Mouse (Mus musculus) erythroblast, adult 5-6 weeks (primary cell): ENCODE data around the gene Ccdc174. TPM values are rescaled to one million over a fixed set of nuclear protein-coding genes. Genes with fewer than 3 reads are reported as not detected.
"Not testable (repeated sequence)": the region's sequence is repeated elsewhere in the genome, so short reads cannot be mapped to it uniquely, and the experiment has no call there.

Source experiments
- ATAC-seq: replicated peaks from 2 replicates; pipeline ENCODE4 v1.8.0; 2016; ENCODE audit warnings: moderate number of reproducible peaks, mild to moderate bottlenecking, moderate TSS enrichment, inconsistent platforms; ENCODE audit not compliant: poor library complexity, low FRiP score, severe bottlenecking
- total RNA-seq, 2 experiments: library from RNA; stranded (forward) in 1 of 2; stranded (reverse) in 1 of 2; fragments of 150-400 nt in 1 of 2; fragments of 200-764, 138-1000 nt in 1 of 2; gene quantifications; 2 replicates each; pipeline versions ENCODE4 v1.2.3 to v1.2.4; 2015 to 2017; ENCODE audit warnings: low replicate concordance in 2 of 2

The Ccdc174 gene
- 16.7 and 21.7 TPM in 2 replicates for total RNA-seq (2015; ENCODE audit: low replicate concordance)
- 23.2 and 48.7 TPM in 2 replicates for total RNA-seq (2017; ENCODE audit: low replicate concordance)

DNA sequence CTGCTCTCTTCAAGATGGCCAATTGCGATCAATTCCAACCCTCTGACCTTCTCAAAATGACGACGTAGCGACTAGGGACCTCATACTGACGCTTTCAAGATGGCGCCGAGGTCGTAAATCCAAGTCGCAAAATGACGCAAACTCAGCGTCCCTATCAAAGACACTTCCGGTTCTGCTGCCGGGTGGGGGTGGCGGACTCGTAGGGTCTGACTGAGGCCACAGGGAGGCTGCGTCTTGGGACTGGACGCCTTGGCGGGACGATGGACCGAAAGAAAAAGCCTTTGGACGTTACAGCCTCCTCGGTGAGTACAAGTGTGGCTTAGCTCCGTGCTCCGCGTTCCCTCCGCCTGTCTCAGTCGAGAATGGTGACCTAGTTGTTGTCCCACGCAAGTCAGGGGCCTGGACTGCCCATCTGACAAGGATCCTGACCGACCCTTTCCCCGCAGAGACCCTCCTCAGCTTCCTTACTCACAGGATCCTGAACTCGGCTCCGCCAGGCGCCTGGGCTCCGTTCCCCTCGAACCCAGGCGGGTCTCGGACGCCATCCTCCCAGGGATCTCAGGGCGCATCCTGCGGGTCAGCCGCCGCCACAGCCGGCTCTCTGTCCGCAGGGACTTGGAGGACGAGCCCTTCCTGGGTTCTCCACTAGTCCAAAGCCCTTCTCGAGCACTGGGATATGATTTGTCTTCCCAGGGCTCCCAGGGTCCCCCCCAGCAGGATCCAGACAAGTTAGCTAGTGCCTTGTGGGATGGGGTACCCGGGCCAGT is at the start of gene Ccdc174:
Ccdc174 (plus strand) TSS at position 169 of the 767 bp plus-strand sequence.
- peak; percentile 98 for ATAC-seq

DNA sequence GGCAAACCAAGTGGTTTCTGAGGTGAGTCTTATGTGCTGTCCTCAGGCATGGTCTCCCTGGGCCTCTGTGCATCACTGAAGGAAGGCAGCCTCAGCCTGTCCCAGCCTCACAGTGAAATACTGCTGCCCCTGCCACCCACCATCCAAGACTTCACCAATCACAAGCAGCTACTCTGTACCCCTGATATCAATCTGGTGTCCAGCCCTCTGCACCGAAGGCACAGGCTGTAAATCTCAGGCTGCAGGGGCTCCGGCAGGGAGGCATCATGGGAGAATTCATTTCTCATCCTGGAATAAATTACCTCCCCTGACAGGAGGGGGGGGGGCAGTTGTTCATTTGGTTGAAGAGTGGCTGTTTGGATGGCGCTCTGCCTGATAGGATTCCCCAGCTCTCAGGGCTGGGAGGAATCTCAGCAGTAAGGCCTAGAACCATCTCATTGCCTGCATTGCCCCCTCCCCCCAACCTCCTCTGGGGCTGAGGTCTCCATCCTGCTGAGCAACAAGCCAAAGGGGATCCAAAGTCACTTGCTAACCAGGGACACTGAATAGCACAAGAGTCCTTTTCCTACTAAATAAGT is 44.9 kb upstream of the Ccdc174 start:
- ATAC-seq: no peak

DNA sequence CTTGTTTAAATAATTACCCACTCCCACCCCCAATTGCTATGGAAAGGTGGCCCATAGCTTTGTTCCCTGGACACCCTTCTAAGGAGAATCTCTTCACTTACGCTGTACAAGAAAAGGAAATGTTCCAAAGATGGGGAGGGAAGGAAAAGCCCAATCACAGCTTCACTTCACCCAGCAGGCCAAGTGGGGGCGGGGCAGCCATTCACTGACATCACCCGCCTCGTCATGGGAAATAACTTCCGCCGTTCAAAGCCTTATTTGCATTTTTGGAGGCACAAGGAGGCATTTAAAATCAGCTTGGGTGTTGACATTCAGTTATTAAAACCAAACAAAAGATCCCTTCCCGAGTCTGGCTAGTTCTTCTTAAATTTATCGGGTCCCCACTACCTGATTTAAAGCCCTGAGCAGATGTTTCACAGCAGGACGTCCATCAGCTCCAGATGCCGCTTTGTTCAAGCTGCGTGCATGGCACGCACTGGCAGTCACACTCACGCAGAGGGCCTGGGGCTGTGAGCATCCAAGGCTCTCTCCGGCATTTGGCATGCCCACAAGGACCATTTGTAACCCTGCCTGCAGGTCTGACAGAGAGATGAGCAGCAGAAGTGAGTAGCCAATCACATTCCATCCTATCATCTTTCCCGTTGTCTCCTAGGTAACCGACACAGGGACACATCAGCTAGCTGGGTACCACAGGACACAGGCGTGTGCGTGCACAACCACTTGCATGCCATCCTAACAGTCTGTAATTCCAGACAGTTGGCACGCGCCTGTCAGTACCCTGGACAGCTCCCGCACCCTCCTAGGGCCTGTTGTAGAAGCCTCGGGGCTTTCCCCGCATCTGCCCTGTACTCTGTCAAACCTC is 38.6 kb upstream of the Ccdc174 start:
- ATAC-seq: no peak

DNA sequence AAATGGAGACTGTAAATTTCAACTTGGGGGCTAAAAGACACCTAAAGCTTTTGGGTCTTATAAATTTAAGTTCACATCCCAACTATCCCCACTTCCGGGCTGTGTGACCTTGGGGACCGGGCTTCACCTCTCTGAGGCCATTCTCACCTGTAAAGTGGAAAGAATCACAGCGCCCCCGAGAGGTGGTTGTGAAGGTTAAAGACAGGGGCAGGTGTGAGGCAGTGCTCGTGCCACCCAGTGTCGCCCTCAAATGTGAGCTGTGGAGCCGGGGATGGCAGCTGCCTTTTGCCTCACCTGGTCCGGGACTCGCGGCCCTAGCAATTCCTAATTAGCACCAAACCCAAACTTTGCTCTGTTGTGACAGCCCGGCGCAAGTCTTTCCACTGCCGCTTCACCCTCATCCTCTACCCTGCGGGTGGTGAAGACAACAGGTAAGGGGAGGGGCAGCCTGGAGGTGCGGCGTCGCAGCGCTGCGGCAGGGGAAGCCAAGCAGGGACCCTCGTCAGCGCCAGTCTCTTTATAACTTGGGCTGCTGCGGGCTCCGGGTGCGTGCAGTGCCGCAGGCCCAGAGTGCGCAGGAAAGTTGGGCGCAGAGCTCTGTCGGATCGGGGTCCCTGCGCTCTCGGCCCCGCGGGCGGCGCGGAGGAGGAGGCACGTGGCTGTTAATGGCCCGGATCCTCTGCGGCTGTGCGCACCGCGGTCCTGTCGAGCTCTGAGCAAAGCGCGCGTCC is 34.8 kb upstream of the Ccdc174 start:
- ATAC-seq: no peak

DNA sequence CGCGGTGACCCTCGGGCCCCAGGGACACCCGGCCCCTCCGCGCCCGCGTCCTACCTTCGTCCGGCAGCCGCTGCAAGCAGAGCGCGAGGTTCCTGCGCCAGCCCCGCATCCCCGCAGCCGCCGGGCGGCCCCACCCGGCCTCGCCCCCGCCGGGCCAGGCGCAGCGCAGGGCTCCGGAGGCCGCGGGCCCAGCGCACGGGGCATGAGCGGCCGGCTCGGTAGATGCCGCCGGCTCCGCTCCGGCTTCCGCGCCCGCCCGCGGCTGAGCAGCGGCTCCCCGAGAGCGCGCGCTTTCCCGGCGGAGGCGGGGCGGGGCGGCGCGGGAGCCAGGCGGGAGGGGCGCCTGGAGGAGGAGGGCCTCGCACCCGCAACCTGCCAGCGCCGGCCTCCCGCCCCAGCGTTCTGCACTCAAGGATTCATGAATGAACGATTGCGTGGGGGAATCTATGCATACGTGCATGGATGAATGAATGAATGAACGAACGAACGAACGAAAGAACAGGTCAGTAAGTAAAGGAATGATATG is 34.2 kb upstream of the Ccdc174 start:
- ATAC-seq: no peak

DNA sequence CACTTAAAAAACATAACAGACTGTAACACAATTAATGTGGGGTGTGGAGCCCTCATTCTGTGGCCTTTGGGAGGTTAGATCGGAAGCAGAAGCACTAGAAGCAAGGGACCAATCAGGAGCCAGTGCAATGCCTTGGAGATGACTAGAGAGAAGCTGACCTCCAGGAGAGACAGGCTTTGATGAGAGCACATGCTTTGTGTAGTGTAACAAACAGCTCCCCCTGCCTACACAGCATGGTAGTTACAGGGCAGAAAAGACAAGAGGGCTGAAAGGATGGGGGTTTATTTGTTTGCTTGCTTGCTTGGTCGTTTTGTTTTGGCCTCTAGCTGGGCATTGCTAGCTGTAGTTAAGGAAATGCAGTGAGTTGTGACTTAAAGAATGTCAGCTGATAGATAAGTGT is 25.3 kb upstream of the Ccdc174 start:
- no peak for ATAC-seq

DNA sequence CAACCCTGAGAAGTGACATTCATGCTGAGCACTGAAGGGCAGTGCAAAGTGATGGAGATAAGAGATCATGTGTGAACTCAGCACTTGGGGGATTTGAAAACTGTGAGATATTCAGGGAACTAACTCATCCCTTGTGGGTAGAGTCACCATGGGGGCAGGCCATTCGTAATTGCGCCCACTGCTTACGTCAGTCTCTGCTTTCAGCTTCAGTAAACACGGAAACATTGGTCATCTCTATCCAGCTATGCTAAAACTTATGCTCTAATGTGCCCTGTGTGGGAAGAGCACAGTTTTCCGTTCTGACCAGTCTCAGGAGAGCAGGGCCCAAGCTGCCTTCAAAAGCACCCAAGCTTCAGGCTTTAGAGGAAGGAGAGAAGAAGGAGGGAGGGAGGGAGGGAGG is 19.5 kb upstream of the Ccdc174 start:
- ATAC-seq: no peak

DNA sequence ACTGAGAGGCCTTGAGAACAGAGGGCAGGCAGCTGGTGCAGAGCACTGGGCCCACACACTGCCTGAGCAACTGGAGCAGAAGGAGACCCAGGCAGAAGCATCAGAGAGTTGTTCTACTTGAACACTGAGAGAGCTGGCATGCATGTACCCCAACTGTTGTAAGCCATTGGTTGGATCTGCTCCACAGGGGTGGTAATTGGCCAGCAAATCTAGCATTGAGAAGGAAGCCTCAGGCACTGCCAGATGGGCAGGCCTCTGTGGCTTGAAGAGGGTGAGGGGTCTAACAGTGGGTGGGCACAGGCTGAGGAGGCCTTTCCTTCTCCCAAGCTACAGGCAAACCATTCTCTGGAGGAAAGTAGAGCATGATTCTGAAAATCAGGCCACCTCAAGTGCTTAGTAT is 15.0 kb upstream of the Ccdc174 start:
- no peak for ATAC-seq

DNA sequence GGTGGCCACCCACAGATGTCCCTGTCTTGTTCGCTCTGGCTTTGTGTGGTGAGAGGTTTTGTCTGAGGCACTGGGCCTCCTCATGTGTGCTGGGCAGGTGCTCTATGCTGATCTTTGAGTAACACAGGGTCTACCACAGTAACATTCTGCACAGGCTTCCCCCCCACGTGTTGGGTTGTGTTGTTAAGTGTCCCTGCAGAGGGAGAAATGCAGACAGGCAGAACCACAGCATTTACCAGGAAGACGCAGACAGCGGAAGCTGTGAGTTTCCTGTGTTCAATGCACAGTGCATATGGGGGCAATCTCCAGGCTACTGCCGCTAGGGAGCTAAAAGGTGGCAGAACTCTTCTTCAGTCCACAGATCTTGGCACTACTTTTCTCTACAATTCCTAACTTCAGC is 13.3 kb upstream of the Ccdc174 start:
- ATAC-seq: no peak

DNA sequence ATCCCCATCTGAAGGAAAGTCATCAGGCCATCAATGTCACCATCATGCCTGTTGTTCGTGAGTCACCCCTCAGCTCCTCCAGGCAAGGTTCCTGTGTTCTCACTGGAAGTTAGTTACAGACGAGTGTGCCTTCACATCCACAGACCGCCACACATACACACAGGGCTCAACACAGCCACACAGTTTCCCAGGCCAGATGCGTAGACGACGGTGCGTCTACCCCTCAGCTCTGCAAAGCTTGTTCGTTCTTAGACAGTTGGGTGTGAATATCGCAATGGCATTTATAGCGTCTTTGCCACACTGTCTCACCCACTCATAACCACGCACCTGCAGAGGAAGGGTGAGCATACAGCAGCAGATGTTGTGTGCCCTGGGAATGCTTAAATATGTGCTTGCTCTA is 12.3 kb upstream of the Ccdc174 start:
- no peak for ATAC-seq

DNA sequence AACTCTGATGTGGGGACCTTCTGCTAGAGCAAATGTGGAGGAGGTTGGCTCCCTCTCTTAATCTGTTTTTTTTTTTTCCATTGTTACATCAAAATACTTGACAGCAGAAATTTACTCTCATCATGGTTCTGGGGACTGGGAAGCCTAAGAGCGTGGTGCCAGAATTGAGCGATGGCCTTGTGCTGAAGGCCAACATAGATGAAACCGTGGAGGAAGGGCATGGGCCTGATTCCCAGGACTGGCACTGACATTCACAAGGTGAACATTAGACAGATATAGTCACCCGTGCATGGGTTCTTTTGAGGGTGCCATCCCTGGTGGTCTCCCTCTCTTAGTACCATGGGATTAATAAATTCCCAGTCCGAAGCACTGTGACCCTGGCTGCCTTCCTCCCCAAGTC is 9.8 kb upstream of the Ccdc174 start:
- ATAC-seq: no peak

DNA sequence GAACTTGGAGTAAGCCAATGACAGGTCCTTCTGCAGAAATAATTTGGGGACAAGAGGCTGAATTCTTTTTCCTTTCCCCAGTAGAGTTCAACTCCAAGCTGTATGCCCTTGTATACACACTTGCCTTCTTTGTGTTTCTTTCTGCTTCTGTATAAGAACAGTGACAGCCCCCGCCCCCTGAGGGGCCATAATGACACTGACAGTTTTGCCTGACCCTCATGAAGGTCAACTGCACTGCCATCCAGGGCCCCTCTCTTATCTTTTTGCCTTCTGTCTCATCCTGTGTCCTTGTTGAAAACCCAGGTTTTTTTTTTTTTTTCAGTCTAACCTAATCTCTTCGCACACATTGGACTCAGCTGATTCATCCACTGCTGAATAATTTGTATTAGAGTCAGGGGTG is 5.1 kb upstream of the Ccdc174 start:
- ATAC-seq: no peak

DNA sequence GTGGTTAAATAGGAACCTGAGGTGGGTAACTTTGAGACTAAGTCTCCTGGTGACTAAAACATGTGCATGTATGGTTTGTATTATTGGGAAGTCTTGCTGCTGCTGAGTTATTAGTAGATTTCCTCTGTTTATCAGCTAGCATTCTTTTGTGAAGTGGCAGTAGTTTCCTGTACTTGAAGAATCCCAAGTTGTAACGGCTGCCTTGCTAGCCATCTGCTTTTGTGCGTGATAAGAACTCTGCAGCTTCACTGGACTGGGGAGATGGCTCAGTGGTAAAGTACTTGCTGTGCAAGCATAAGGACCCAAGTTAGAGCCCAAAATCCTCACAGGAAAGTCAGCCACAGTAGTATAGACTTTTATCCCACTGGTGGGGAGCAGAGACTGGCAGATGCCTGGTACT is 6.0 kb downstream of the Ccdc174 start:
- no peak for ATAC-seq

DNA sequence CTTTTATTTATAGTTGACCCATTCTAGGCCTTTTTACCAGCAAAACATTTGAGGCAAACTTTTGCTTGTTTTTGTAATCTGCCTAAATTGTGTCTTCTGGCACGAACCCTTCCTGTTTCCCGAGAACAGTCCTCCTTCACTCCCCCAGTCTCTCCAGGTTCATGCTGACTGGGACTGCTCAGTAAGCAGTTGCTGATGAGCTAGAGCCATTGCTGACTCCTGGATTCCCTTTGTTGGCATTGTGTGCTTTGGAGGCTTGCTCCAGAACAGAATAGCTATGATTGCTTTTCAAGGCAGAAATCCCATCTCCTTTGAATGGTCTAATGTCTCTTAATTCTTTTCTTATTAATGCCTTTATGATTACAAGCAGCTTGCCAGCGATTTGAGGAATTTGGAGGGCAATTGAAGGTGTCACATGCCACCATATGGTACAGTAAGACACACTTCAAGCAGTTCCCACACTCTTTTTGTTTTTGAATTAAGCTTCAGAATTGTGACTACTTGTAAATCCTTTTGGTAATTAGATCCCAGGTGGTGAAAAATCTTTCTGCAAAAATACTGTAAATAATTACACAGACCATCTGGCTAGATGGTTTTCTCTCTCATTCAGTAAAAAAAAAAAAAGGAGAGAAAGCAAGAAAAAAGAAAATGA is 11.5 kb downstream of the Ccdc174 start:
- no peak for ATAC-seq

DNA sequence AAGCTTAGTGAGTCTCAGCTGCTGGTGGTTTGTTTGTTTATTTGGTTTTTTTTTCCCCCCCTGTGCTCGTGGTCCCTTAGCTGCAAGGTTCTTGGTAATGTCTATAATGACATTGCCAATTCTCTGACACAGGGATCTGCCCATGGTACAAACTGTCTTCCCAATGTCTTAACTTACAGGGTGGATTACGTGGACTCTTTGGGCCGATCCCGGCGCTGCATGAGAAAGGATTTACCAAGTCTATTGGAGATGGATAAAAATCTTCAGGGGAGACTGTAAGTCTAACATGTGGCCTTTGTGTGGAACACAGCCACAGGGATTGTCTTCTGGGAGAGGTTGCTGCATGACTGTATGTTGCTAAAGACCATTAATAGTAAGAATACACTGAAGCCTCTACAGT is 12.8 kb downstream of the Ccdc174 start:
- ATAC-seq: no peak

DNA sequence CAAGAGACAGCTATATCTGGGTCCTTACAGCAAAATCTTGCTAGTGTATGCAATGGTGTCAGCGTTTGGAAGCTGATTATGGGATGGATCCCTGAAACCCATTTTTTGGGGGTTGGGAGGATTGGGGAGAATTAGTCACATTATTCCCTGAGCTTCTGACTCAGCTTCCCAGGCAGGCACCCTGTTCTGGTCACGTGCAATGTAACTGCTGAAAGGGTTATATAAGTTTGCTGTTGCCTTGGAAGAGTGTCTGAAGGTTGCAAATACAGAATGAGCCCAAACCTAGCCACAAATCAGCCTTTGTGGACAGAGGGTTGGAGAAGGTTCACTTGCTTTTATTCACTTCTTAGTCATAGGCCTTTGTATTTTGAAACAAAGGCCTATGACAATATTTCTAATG is 13.9 kb downstream of the Ccdc174 start:
- no peak for ATAC-seq

DNA sequence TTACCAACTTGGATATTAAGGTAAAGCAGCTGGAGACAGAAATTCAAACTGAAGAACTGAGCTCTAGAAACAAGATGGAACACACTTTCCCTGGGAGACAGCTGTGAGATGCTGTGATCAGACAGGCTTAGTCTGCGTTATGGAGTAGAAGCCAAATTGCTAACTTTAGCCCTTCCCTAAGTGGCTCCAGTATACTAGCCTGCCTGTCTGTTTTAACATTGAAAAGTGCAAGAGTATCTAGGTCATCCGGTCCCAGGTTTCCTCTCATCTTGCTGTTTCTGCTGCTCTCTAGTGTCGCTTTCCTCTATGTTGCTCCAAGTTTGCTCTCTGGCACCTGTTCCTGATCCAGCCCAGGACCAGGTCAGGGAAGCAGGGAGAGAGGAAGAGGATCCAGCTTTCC is 18.9 kb downstream of the Ccdc174 start:
- no peak for ATAC-seq

DNA sequence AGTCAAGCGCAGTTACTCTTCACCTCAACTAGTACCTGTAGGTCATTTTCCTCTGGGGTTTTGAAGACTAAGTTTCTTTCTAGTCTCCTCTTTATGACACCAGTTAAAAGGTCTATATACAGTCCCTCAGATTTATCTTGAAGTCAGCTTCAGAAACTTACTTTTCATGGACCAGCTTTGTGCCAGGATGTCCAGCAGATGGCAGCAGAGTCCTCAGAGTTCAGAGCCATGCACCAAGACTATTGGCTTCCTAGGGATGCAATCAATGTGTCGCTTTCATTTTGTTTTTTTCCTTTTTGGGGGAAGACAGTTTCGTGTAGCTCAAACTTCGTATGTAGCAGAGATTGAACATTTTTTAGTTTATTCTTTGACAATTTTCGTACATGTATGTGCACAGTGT is 23.7 kb downstream of the Ccdc174 start:
- peak; percentile 73 for ATAC-seq

DNA sequence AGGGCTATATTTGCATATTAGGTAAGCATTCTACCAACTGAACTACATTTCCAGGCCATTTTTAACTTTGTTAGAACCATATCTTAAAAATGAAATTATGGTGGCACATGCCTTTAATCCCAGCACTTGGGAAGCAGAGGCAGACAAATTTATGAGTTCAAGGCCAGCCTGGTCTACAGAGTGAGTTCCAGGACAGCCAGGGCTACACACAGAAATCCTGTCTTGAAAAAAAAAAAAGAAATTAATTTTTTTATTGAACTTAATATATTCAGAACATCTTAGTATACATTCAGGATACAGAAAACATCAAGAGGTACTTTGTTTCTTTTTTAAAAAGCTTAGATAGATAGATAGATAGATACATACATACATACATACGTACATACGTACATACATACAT is 24.7 kb downstream of the Ccdc174 start, which contains the start of gene 4930590J08Rik:
4930590J08Rik (plus strand) TSS at position 301 of the 400 bp plus-strand sequence.
- ATAC-seq: not testable (repeated sequence)
